Mouse (Mus musculus) cortical plate, adult 2 months (tissue): ENCODE results near the gene Alg6. TPM values are rescaled to one million over a fixed set of nuclear protein-coding genes. Genes with fewer than 3 reads are reported as not detected.
A peak's percentile ranks its signal among the peaks of the same experiment; 100 is the strongest.

Source experiments
- H3K27ac ChIP-seq: fragments of 200-500 bp; 2 replicates; pipeline ENCODE4 v1.5.1; 2012; ENCODE audit warnings: low read length, control low read depth, inconsistent platforms; ENCODE audit not compliant: insufficient read depth
- H3K4me1 ChIP-seq: fragments of 200-500 bp; 2 replicates; pipeline ENCODE4 v1.6.1; 2011; ENCODE audit warnings: low read length; ENCODE audit not compliant: control insufficient read depth, insufficient read depth
- H3K4me3 ChIP-seq: fragments of 200-500 bp; 2 replicates; pipeline ENCODE4 v1.5.1; 2011; ENCODE audit warnings: mild to moderate bottlenecking, low read length, control low read depth; ENCODE audit not compliant: insufficient read depth
- CTCF ChIP-seq: fragments of 200-500 bp; IDR thresholded peaks from 2 replicates; pipeline ENCODE4 v1.5.1; 2011; ENCODE audit warnings: mild to moderate bottlenecking, control low read depth, low read length; ENCODE audit not compliant: insufficient read depth; ENCODE audit errors: extremely low read depth
- POLR2A ChIP-seq: fragments of 200-500 bp; IDR thresholded peaks from 2 replicates; pipeline ENCODE4 v1.6.1; 2011; ENCODE audit warnings: mild to moderate bottlenecking, low read length, control low read depth; ENCODE audit not compliant: insufficient read depth; ENCODE audit errors: extremely low read depth
- polyA plus RNA-seq: library from polyadenylated mRNA; depleted of rRNA; stranded (reverse); fragments of >200 nt; gene quantifications from 2 replicates; pipeline ENCODE4 v1.2.3, GENCODE M21; 2012; rRNA removed

Alg6 gene
- 13.3 TPM in 2 replicates for polyA plus RNA-seq

DNA sequence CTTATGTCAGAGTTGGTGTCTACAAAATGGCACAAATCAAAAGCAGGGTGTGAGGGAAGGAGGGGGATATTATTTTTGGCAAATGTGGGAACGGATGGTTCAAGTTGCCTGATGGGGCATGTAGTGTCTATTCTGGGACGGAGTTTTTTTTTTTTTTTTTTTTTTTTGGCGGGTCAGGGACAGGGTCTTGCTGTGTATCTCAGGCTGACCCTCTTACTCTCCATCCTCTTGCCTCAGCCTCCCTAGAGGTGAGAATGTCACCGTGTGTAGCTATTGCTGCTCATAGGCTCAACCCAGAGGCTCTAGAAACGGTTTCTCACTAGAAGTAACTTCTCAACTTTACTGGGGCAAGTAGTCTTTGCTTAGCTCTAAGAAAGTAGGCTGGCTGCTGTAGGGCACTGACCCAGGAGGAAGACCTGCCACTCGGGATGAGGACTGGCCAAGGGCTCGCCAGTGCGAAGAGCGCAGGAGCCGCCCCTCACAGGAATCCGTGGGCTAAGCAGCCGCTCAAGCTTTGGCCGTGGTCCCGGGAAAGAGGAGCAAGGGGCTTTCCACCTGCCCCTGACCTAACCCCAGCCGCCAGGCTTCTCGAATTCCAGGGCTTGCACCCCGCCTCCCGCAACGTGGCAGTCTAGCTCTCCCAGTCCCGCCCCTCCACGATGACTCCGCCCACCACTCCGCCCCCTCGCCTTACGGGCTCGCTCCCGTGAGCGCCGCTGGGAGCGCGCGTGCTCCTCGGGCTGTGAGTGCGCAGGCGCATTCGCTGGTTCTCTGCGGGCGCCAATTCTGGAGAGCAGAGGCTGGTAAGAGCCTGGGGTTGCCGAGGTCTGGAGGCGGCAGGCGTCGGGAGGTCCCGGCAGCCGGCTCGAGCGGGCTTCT is at the start of gene Alg6:
Gene Alg6 (plus strand): TSS at position 761 of the 879 bp plus-strand sequence.
- TF ChIP-seq POLR2A (peak; percentile 61; the same call in 1 of the 2 replicates), CTCF (no peak)
- H3K4me1 ChIP-seq: peaks cover 2% of the 10 kb centered on the region
- H3K4me3 ChIP-seq: peak within 1 kb of the TSS; percentile 80
- no peak within 1 kb of the TSS for H3K27ac ChIP-seq

DNA sequence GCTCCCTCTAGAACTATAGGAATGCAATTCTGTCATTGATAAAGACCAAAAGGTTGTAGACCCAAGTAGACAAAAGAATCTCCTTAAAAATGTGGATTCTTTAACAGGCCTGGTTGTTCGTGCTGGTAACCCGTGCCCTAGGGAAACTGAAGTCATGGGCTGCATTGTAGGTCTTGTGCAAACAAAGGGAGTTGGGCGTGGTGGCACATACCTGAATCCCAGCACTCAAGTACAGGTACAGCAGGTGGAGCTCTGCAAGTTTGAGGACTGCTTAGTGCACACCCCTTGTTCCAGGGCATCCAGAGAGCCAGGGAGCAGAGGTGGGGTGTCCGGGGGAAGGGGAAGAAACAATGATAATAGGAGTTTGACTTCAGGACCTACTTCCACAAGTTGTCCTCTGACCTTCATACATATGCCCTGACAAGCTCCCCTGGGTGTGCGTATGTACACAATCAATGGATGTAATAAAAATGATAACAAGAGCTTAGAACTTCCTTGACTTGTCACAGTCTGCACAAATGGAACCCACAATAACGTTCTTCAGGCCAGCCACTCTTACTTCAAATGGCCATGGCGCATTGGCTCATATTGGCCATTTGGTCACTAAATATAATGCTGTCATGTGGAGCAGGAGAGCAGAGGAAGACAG is 45.1 kb upstream of the Alg6 start:
- no peak overlapping the region for H3K4me3 ChIP-seq
- H3K27ac ChIP-seq: no peak overlapping the region
- TF ChIP-seq CTCF (no peak), POLR2A (no peak)
- no peaks in the 10 kb centered on the region for H3K4me1 ChIP-seq

DNA sequence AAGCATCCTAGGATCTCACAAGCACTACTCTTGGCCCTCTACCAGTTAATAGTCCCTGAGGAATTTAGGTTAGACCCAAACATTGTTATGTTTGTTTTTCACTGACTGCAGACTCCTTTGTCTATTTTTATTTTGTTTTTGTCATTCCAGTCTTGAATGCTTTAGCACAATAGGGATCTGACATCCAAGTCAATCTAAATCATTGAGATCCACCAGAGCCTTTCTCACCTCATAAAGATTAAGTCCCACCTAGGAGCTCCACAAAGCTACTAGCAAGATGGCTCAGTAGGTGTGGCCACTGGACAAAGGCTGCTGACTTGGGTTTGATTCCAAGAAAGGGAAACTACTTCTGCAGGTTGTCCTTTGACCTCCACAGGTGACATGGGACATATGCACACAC is 40.3 kb upstream of the Alg6 start:
- no peak for TF ChIP-seq CTCF
- no peak for TF ChIP-seq POLR2A
- Histone ChIP-seq H3K4me1 (no peaks in the 10 kb centered on the region), H3K4me3 (no peak overlapping the region), H3K27ac (no peak overlapping the region)

DNA sequence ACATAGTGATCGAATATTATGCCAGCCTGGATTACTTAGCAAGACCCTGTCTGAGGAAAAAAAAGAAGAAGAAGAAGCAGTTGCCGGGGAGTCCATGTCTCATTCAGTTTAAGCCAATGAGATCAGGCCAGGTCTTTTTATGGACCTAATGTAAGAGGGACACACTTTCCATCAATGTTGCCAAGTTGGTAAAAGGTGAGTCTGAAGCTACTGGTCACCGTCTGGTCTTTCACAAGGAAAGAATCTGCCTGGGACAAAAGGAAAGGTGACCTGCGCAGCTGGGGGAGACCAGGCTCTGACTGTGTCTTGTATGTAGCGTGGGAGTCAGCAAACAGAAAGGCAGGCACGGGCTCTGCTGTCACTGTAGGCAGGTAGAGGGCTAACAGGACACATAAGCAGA is 31.5 kb upstream of the Alg6 start:
- no peak overlapping the region for H3K27ac ChIP-seq
- no peaks in the 10 kb centered on the region for H3K4me1 ChIP-seq
- TF ChIP-seq POLR2A (no peak), CTCF (no peak)
- no peak overlapping the region for H3K4me3 ChIP-seq

DNA sequence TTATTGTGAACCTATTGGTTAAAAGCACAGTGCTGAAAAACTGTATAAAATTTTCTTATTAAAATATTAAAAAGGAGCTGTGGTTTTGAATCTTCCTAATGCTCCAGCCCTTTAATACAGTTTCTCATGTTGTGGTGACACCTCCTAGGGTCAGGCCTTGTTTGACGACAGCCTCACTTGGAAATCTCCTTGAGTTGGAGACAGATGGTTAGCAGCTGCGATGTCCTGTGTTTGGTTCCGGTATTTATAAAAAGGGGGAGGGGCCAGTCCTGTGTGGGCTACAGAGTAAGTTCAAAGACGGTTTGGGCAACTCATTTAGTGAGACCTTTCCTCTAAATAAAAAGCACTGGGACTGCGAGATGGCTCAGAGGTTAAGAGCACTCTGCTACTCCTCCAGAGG is 29.2 kb upstream of the Alg6 start:
- Histone ChIP-seq H3K27ac (no peak overlapping the region), H3K4me3 (no peak overlapping the region)
- TF ChIP-seq POLR2A: no peak
- no peak for TF ChIP-seq CTCF

DNA sequence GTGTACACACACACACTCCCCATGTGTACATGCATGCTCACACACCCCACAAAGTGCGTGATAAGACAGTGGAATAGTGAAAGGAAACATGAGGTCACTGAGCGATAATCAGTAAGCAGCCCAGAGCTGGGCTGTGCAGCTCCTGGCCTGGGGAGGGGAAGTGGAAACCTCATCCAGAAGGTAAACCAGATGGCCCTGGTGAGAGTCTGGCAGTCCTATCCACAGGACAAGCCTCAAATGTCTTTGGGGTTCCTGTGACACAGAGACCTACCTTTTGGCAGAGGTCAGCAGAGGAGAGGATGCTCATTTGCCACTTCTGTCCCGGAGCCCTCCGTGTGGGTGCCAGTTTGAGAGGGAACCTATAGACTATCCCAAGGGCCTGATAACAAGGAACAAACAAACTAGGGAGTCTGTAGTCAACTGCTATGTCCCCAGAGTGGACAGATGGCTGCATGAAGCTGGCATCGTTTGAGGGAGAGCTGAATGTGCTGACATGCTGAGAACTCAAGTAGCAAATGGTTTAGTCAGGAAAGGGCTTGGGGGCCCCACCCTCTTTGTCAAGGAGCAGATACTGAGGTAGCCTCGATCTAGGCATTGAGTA is 2.8 kb upstream of the Alg6 start:
- peaks cover 2% of the 10 kb centered on the region for H3K4me1 ChIP-seq
- H3K4me3 ChIP-seq: no peak overlapping the region
- no peak overlapping the region for H3K27ac ChIP-seq
- no peak for TF ChIP-seq CTCF
- TF ChIP-seq POLR2A: no peak

More for the DNA sequence above, 29.2 kb upstream of the Alg6 start:
- no peaks in the 10 kb centered on the region for H3K4me1 ChIP-seq

DNA sequence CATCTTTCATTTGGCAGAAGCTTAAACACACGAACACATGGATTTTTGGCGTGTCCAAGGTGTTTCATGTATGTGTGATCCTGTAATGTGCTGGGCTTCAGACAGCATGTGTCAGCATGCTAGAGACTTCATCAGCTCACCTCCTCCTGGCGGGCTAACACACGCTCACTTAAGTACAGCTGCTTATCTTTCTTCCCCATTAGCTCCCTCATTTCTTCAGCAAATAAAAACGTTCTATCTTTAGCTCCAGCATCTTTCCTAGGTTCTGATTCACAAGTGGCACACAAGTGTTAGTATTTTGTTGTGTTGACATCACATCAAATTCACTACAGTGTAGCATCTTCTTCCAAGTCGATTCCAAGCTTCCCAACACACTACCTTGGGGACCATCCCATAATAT is 1.5 kb upstream of the Alg6 start:
- no peak overlapping the region for H3K27ac ChIP-seq
- H3K4me3 ChIP-seq: no peak overlapping the region
- peaks cover 2% of the 10 kb centered on the region for H3K4me1 ChIP-seq
- TF ChIP-seq CTCF (no peak), POLR2A (no peak)

DNA sequence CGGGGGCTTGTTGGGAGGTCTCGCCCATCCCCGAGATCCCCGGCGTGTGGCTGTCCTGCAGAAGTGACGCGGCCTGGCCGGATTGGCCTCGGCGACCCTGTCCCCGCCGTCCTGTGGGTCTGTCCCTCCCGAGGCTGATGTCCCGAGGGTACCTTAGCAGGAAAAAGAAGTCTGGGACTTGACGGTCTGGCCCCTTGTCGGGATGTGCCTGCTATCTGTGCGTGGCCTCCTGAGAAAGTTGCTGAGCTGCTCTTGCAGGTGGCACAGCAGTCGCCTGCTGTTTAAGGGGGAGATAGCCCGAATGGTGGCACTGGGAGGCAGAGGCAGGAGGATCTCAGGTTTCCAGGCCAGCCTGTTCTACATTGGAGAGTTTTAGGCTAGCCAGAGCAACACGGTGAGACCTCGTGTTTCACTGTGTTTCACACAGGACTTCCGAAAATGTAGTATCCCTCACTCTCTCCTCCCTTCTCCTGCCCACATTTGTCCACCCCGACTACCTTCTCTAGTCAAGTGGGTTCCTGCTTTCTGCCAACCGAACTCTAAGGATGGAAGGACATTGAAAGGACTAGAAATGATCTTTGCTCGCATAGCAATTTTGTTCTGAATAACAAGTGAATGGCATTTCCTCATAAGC is 436 bp downstream of the Alg6 start:
- Histone ChIP-seq H3K4me1 (peaks cover 2% of the 10 kb centered on the region), H3K27ac (no peak overlapping the region), H3K4me3 (peak overlapping the region; percentile 80)
- no peak for TF ChIP-seq CTCF
- TF ChIP-seq POLR2A: no peak

DNA sequence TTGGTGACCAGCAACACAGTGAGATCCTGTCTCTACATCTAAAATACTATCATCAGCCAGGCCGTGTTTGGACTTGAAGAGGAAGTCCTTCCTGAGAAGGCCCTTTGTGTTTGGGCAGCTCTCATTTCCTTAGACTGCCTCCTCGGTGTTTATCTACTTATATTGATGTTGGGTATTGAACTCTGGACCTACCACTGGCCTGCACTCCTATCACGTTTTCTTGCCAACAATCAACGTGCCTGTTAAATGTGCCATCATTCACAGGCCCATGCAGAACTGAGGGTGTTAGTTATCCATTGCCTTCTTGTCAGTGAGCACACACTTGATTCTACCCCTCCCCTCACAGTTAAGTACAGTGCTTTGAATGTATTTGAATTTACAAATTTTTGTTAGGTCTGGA is 2.4 kb downstream of the Alg6 start:
- TF ChIP-seq POLR2A: no peak
- TF ChIP-seq CTCF: no peak
- Histone ChIP-seq H3K27ac (no peak overlapping the region), H3K4me1 (peaks cover 2% of the 10 kb centered on the region), H3K4me3 (no peak overlapping the region)
